11 mouse cellular contexts compared by ENCODE assay signal in the genomic region with DNA sequence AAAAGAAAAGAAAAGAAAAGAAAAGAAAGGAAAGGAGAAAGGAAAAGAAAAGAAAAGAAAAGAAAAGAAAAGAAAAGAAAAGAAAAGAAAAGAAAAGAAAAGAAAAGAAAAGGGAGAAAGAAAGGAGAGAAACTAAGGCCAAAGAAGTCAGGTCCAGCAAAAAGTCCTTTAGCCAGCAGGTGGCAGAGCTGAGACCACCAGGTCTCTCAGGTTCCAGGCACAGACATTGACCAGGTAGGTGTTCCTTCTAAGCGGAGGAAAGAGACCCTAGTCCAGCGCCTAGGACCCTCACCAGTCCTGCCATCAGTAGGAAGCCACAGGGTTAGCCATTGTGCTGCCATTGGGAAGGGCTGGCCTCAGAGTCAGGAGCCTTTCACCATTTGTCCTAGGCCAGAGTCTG. TPM values are rescaled to one million over a fixed set of nuclear protein-coding genes. Genes with fewer than 3 reads are reported as not detected.
DNase-seq lines count a peak whose midpoint lies in the region; ATAC-seq and TF ChIP-seq lines count a peak whose summit lies in the region.
"Had no signal": no experiment of that assay in that cellular context is flagged by ENCODE, and none has a peak within 500 bp of the region (broad histone marks: within the 10 kb centered on the region; RNA-seq: fewer than 3 reads in every experiment).

No protein-coding gene starts in this region.

- no peak for ATAC-seq in liver, postnatal 0 days

- 43% methylated on average over 2 of the region's 2 CpGs for WGBS in lung, adult 2 months
- WGBS in liver, postnatal 0 days (ENCODE audit: insufficient replicate concordance) = 47% methylated on average over 2 of the region's 2 CpGs

- H3K36me3 ChIP-seq in MEL (ENCODE audit: control insufficient read depth in 1 of 2, insufficient read depth in 2 of 2, low read length in 2 of 2) = no peaks in the 10 kb centered on the region
- no peaks in the 10 kb centered on the region for H3K36me3 ChIP-seq in liver, postnatal 0 days (replicated peaks; ENCODE audit: insufficient read depth, low read length)
- H3K36me3 ChIP-seq: G1E had no signal

- no peaks in the 10 kb centered on the region for H3K4me1 ChIP-seq in lung, adult 2 months (ENCODE audit: control insufficient read depth, insufficient read depth, low read length)
- H3K4me1 ChIP-seq in MEL (ENCODE audit: control insufficient read depth in 1 of 2, insufficient read depth in 2 of 2, low read length in 2 of 2) = no peaks in the 10 kb centered on the region
- H3K4me1 ChIP-seq in liver, postnatal 0 days (ENCODE audit: insufficient read depth) = no peaks in the 10 kb centered on the region

- H3K79me2 ChIP-seq in MEL (ENCODE audit: control insufficient read depth, insufficient read depth, low read length, poor library complexity) = no peaks in the 10 kb centered on the region

- TF ChIP-seq CTCF in lung, adult 2 months (IDR thresholded peaks at IDR 0.05; ENCODE audit: insufficient read depth, low read length) = peak; percentile 65
- TF ChIP-seq CTCF in MEL (IDR thresholded peaks at IDR 0.05 in 2 of 3, conservative IDR thresholded peaks at IDR 0.05 in 1 of 3; ENCODE audit: control insufficient read depth in 1 of 3, insufficient read depth in 1 of 3, low read depth in 2 of 3, low read length in 3 of 3, poor library complexity in 1 of 3, severe bottlenecking in 1 of 3) = peak in 2 of 3 experiments; percentile 16 to 32; a peak in 2 of 6 replicates
- TF ChIP-seq CTCF in liver, postnatal 0 days (IDR thresholded peaks at IDR 0.05; ENCODE audit: low read depth) = peak; percentile 72

- DNase-seq in embryo, embryonic 11 days = peak; percentile 54
- DNase-seq in embryo, embryonic 9.5 days (ENCODE audit: extremely low spot score) = no peak
- DNase-seq in lung, adult 2 months = no peak
- DNase-seq in lung, postnatal 25 days (ENCODE audit: low spot score) = no peak
- DNase-seq in MEL (ENCODE audit: low read depth, low spot score) = no peak
- peak; percentile 58 for DNase-seq in liver, postnatal 0 days
- DNase-seq in T-cell, adult 2 months (ENCODE audit: low spot score) = no peak
- DNase-seq in cerebellum, adult 11-12 months = no peak

- H3K27me3 ChIP-seq in MEL (ENCODE audit: control insufficient read depth in 1 of 2, insufficient read depth in 2 of 2, low read length in 2 of 2) = no peaks in the 10 kb centered on the region
- H3K27me3 ChIP-seq in liver, postnatal 0 days (ENCODE audit: insufficient read depth, low read length) = no peaks in the 10 kb centered on the region

- no peak overlapping the region for H3K9ac ChIP-seq in MEL (ENCODE audit: control insufficient read depth, low read depth, low read length, poor library complexity, severe bottlenecking)
- H3K9ac ChIP-seq in liver, postnatal 0 days (replicated peaks) = no peak overlapping the region
- H3K9ac ChIP-seq: hindbrain, embryonic 14.5 days had no signal

- no peaks in the 10 kb centered on the region for H3K9me3 ChIP-seq in MEL (replicated peaks; ENCODE audit: insufficient read depth, low read length)
- no peaks in the 10 kb centered on the region for H3K9me3 ChIP-seq in liver, postnatal 0 days (ENCODE audit: low read length)

- TF ChIP-seq POLR2A in lung, adult 2 months (IDR thresholded peaks at IDR 0.05; ENCODE audit: borderline replicate concordance, extremely low read depth, low read depth, low read length) = no peak
- no peak for TF ChIP-seq POLR2A in MEL (IDR thresholded peaks at IDR 0.05; ENCODE audit: control insufficient read depth in 1 of 2, insufficient read depth in 1 of 2, low read depth in 1 of 2, low read length in 2 of 2, poor library complexity in 1 of 2)

- H3K27ac ChIP-seq in MEL (ENCODE audit: control insufficient read depth, low read depth, low read length) = no peak overlapping the region
- H3K27ac ChIP-seq in liver, postnatal 0 days (ENCODE audit: low read depth) = no peak overlapping the region
- H3K27ac ChIP-seq: hindbrain, embryonic 14.5 days had no signal

- H3K4me3 ChIP-seq in lung, adult 2 months (replicated peaks; ENCODE audit: extremely low read depth, low read depth, low read length) = no peak overlapping the region
- H3K4me3 ChIP-seq in MEL (ENCODE audit: control insufficient read depth in 1 of 2, insufficient read depth in 1 of 2, low read depth in 2 of 2, low read length in 2 of 2) = no peak overlapping the region
- H3K4me3 ChIP-seq in liver, postnatal 0 days (ENCODE audit: low read depth, low read length) = no peak overlapping the region

- no peak; the same call in 1 of the 2 replicates for TF ChIP-seq RAD21 in MEL (IDR thresholded peaks at IDR 0.05; ENCODE audit: low read depth, low read length)

- no peak overlapping the region for H3K4me2 ChIP-seq in liver, postnatal 0 days (ENCODE audit: low read depth, low read length)
- H3K4me2 ChIP-seq: hindbrain, embryonic 14.5 days had no signal

- TF ChIP-seq EP300 in MEL (IDR thresholded peaks at IDR 0.05; ENCODE audit: low read depth in 1 of 2, low read length in 2 of 2) = no peak
- no peak for TF ChIP-seq EP300 in liver, postnatal 0 days (IDR thresholded peaks at IDR 0.05; ENCODE audit: low read depth)

TF ChIP-seq in MEL, 35 proteins besides CTCF, POLR2A, EP300 and RAD21:
- TF ChIP-seq MEF2A (IDR thresholded peaks at IDR 0.05; ENCODE audit: extremely low read depth, insufficient replicate concordance, low read depth, low read length, poor library complexity, severe bottlenecking) (no peak), MYC (IDR thresholded peaks at IDR 0.05; ENCODE audit: low read depth, low read length) (no peak), MAFK (IDR thresholded peaks at IDR 0.05; ENCODE audit: borderline replicate concordance, low read depth, low read length) (no peak), MAZ (IDR thresholded peaks at IDR 0.05; ENCODE audit: low read depth, low read length) (no peak)

RNA-seq across cellular contexts. Expression of a gene that starts 11.5 kb away (rescaled TPM):
- polyA plus RNA-seq in lung, adult 2 months (2012; rRNA removed) = 7.9 and 14.0 TPM in 2 replicates
- not detected in 2 replicates for total RNA-seq in MEL (2012; rRNA removed)
- polyA plus RNA-seq in MEL (2012; ENCODE audit: insufficient read depth in 1 of 2, insufficient read length in 2 of 2, low read depth in 1 of 2, low replicate concordance in 2 of 2, missing spikeins in 1 of 2) = not detected
- polyA plus RNA-seq in liver, postnatal 0 days (2015; fragmentation: Nextera tagmentation; extraction: Ambion mirVana) = 414 and 703 TPM in 2 replicates
- polyA plus RNA-seq: G1E; hindbrain, embryonic 14.5 days; lung, embryonic 16.5 days had no signal

RNA-seq across cellular contexts. Expression of a gene that starts 45.0 kb away (rescaled TPM):
- not detected in 2 replicates for polyA plus RNA-seq in lung, adult 2 months (2012; rRNA removed)
- total RNA-seq in MEL (2012; rRNA removed) = not detected in 2 replicates
- polyA plus RNA-seq in MEL (2012; ENCODE audit: insufficient read depth in 1 of 2, insufficient read length in 2 of 2, low read depth in 1 of 2, low replicate concordance in 2 of 2, missing spikeins in 1 of 2) = under 1 TPM in 1 of 2 experiments, not detected in 1; 0.13 TPM
- polyA plus RNA-seq in liver, postnatal 0 days (2015; fragmentation: Nextera tagmentation; extraction: Ambion mirVana) = 0.21 and 0.25 TPM in 2 replicates
- total RNA-seq: G1E had no signal
- polyA plus RNA-seq: G1E had no signal

RNA-seq across cellular contexts. Expression of a gene that starts 54.4 kb away (rescaled TPM):
- polyA plus RNA-seq in lung, adult 2 months (2012; rRNA removed) = 4.8 and 5.7 TPM in 2 replicates
- total RNA-seq in MEL (2012; rRNA removed) = not detected in 2 replicates
- not detected for polyA plus RNA-seq in MEL (2012; ENCODE audit: insufficient read depth in 1 of 2, insufficient read length in 2 of 2, low read depth in 1 of 2, low replicate concordance in 2 of 2, missing spikeins in 1 of 2)
- polyA plus RNA-seq in liver, postnatal 0 days (2015; fragmentation: Nextera tagmentation; extraction: Ambion mirVana) = 4.9 and 6.7 TPM in 2 replicates
- polyA plus RNA-seq: G1E had no signal

Comparison
In these comparisons a context has a peak if more than half of its experiments do, and no peak if none do; other contexts are left out.
1. DNase-seq: peak in embryo, embryonic 11 days (single experiment) and liver, postnatal 0 days (single experiment); none in embryo, embryonic 9.5 days (single experiment), lung, adult 2 months (single experiment), lung, postnatal 25 days (single experiment), MEL (single experiment), T-cell, adult 2 months (single experiment) and cerebellum, adult 11-12 months (single experiment).
2. RNA of a gene that starts 11.5 kb away (polyA plus RNA-seq): 414 to 703 TPM in liver, postnatal 0 days; 7.9 to 14.0 TPM in lung, adult 2 months and not detected in MEL; every median in the first group is over 10 times any median in the second.
3. Peak in every context shown above with its lines, with median percentiles within 50 percentile points of each other: CTCF ChIP-seq.